Mouse (Mus musculus) ovary, adult 18-20 months (tissue): ENCODE data around the gene Atp6v0b.

Source experiments
- DNase-seq: peaks from one replicate; pipeline ENCODE4 v3.0.0; 2022; ENCODE audit warnings: low spot score, mixed read lengths

Gene Atp6v0b

GRCm38 (mm10) chr4:117836204-117836767 is 50.8 kb downstream of the Atp6v0b start:
- DNase-seq = peak; percentile 81

- peak; percentile 25 for DNase-seq
Measured at GRCm38 (mm10) chr4:117835531-117836111, 51.5 kb downstream of the Atp6v0b start.

GRCm38 (mm10) chr4:117834845-117835530 is 52.1 kb downstream of the Atp6v0b start:
- DNase-seq = peak; percentile 84

- no peak for DNase-seq
Measured at GRCm38 (mm10) chr4:117834457-117834844, 52.7 kb downstream of the Atp6v0b start, which contains the start of gene Slc6a9. Gene Slc6a9, plus strand, starts transcription at chr4:117834506.
